Mouse (Mus musculus) thymus, postnatal 0 days (tissue): ENCODE measurements at regions not wholly inside any gene's neighbourhood (a gene's known extent, or its start where the extent isn't known, plus 50 kb on each side); places are given as distances from the start of the nearest gene placed in this dataset.

Experiments used
- DNase-seq: peaks from one replicate; pipeline ENCODE4 v3.0.0-alpha.2; 2015; ENCODE audit warnings: low spot score

DNA sequence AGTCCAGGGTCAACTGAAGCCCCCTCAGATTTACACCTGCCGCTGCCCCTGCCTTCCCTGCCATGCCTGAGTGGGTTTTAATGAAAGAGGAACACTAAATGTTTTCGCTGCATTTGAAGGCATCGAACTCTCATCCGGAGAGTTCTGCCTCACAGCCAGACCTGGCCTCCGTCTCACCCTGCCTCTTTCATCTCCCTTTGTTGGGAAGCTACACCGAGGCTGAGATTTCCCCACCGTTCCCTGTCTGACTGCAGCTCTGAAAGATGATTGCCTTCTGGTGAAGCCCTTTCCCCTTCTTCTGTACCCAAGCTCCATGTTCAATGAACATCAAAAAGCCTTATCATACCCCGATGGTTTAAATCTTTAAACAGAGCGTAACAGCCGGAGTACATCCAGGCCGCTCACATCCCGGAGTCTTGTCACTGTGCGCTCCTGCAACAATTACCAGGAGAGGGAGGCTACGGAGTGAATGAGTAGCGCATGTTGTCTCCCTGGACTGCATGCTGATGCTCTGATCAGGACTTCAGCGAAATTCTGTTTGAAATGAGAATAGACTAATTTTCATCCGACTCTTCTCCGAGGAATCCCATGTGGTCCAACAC is 98.3 kb downstream of the Zfp326 start:
- DNase-seq: no peak
